Mouse (Mus musculus) liver, embryonic 14.5 days (tissue): ENCODE results near the gene Hoxa7. TPM values are rescaled to one million over a fixed set of nuclear protein-coding genes. Genes with fewer than 3 reads are reported as not detected.

Experiments used
- ATAC-seq: fragments of 200-750 bp; cut with Nextera tagmentation; 2 replicates; pipeline ENCODE4 v1.8.0; 2017; ENCODE audit warnings: moderate number of reproducible peaks, mild to moderate bottlenecking, moderate library complexity; ENCODE audit not compliant: insufficient read depth
- DNase-seq, 3 experiments: peaks; one replicate each; pipeline ENCODE4 v3.0.0-alpha.2; 2012 to 2013; ENCODE audit warnings: low read depth in 3 of 3, low spot score in 3 of 3
- H3K27ac ChIP-seq: fragments of 300-500 bp; sonication (generic); 2 replicates; pipeline ENCODE4 v1.5.1; 2014; ENCODE audit warnings: moderate library complexity, mild to moderate bottlenecking, control low read depth, inconsistent platforms
- H3K27me3 ChIP-seq: fragments of 300-500 bp; sonication (generic); 2 replicates; pipeline ENCODE4 v1.6.1; 2014; ENCODE audit warnings: mild to moderate bottlenecking, low read length, moderate library complexity; ENCODE audit not compliant: control insufficient read depth, insufficient read depth
- H3K36me3 ChIP-seq: fragments of 300-500 bp; sonication (generic); replicated peaks from 2 replicates; pipeline ENCODE4 v1.6.1; 2014; ENCODE audit warnings: low read depth; ENCODE audit not compliant: control insufficient read depth, insufficient read depth
- H3K4me1 ChIP-seq, 2 experiments: fragments of 200-500 bp in 1 of 2; fragments of 300-500 bp in 1 of 2; sonication (generic) in 1 of 2; replicated peaks; 2 replicates each; pipeline ENCODE4 v1.6.1; 2012 to 2014; ENCODE audit warnings: antibody characterized with exemption in 1 of 2, inconsistent platforms in 1 of 2, low read length in 1 of 2; ENCODE audit not compliant: control insufficient read depth in 2 of 2, insufficient read depth in 2 of 2
- H3K4me2 ChIP-seq: fragments of 300-500 bp; sonication (generic); 2 replicates; pipeline ENCODE4 v1.6.1; 2014; ENCODE audit warnings: low read depth, mild to moderate bottlenecking, control low read depth, moderate library complexity
- H3K4me3 ChIP-seq, 2 experiments: fragments of 200-500 bp in 1 of 2; fragments of 300-500 bp in 1 of 2; sonication (generic) in 1 of 2; 2 replicates each; pipeline ENCODE4 v1.5.1; 2012 to 2014; ENCODE audit warnings: low read depth in 2 of 2, low read length in 2 of 2, mild to moderate bottlenecking in 2 of 2, control low read depth in 1 of 2, inconsistent platforms in 1 of 2, moderate library complexity in 1 of 2; ENCODE audit not compliant: insufficient read depth in 1 of 2
- H3K9ac ChIP-seq: fragments of 300-500 bp; sonication (generic); replicated peaks from 2 replicates; pipeline ENCODE4 v1.6.1; 2014; ENCODE audit warnings: mild to moderate bottlenecking, control low read depth, moderate library complexity
- H3K9me3 ChIP-seq: fragments of 300-500 bp; sonication (generic); 2 replicates; pipeline ENCODE4 v1.6.1; 2016; ENCODE audit warnings: low read length, mixed read lengths; ENCODE audit not compliant: control insufficient read depth
- CTCF ChIP-seq: IDR thresholded peaks from 2 replicates; pipeline ENCODE4 v1.5.1; 2016; ENCODE audit warnings: antibody characterized with exemption, low read depth, control low read depth
- EP300 ChIP-seq: IDR thresholded peaks from 2 replicates; pipeline ENCODE4 v1.6.1; 2016; ENCODE audit warnings: antibody characterized with exemption, low read depth
- WGBS: fragments of 180-500 bp; shearing (Covaris S2); extraction: QIAGEN DNeasy Blood & Tissue Kit; methylation state at CpG from one replicate; pipeline ENCODE4 v1.1.7; 2014; ENCODE audit not compliant: insufficient replicate concordance; 5-methylcytosine and 5-hydroxymethylcytosine counted together
- polyA plus RNA-seq, 2 experiments: library from polyadenylated mRNA; depleted of rRNA in 1 of 2; stranded (reverse) in 1 of 2; unstranded in 1 of 2; fragments of >200 nt; fragmentation: Nextera tagmentation in 1 of 2; extraction: Ambion mirVana in 1 of 2; gene quantifications; 2 replicates each; pipeline versions ENCODE4 v1.2.1 to v1.2.3; 2012 to 2014

The Hoxa7 gene
- polyA plus RNA-seq, 2 experiments = 0.23 to 0.26 TPM

GRCm38 (mm10) chr6:52170898-52171223 lies 50.8 kb downstream of the Hoxa7 start:
- WGBS = 3% methylated on average over 5 of the region's 5 CpGs
- Histone ChIP-seq H3K4me3 (no peak overlapping the region), H3K4me1 (no peaks in the 10 kb centered on the region), H3K9me3 (no peaks in the 10 kb centered on the region), H3K27me3 (peaks cover 98% of the 10 kb centered on the region), H3K36me3 (no peaks in the 10 kb centered on the region), H3K4me2 (no peak overlapping the region), H3K9ac (no peak overlapping the region), H3K27ac (no peak overlapping the region)
- DNase-seq (no peak), ATAC-seq (no peak; the same call in 1 of the 2 replicates)
- no peak for TF ChIP-seq EP300
- no peak for TF ChIP-seq CTCF

- Histone ChIP-seq H3K9ac (no peak overlapping the region), H3K4me1 (no peaks in the 10 kb centered on the region), H3K4me2 (no peak overlapping the region), H3K27me3 (peaks cover 98% of the 10 kb centered on the region), H3K9me3 (no peaks in the 10 kb centered on the region), H3K4me3 (no peak overlapping the region), H3K36me3 (no peaks in the 10 kb centered on the region), H3K27ac (no peak overlapping the region)
- no peak for DNase-seq
- 10% methylated on average over 40 of the region's 40 CpGs for WGBS
- TF ChIP-seq CTCF (no peak), EP300 (no peak)
- peak; percentile 55; the same call in 1 of the 2 replicates for ATAC-seq
These were observed 51.3 kb downstream of the Hoxa7 start for GRCm38 (mm10) chr6:52170166-52170897.

- H3K4me2 ChIP-seq = no peak overlapping the region
- no peak overlapping the region for H3K27ac ChIP-seq
- ATAC-seq (no peak), DNase-seq (no peak)
- H3K9me3 ChIP-seq = no peaks in the 10 kb centered on the region
- H3K27me3 ChIP-seq = peaks cover 98% of the 10 kb centered on the region
- TF ChIP-seq EP300 = no peak
- no peak for TF ChIP-seq CTCF
- H3K4me1 ChIP-seq = no peaks in the 10 kb centered on the region
- H3K9ac ChIP-seq = no peak overlapping the region
- WGBS = 34% methylated on average over 16 of the region's 16 CpGs
- no peaks in the 10 kb centered on the region for H3K36me3 ChIP-seq
- no peak overlapping the region for H3K4me3 ChIP-seq
These were observed 52.0 kb downstream of the Hoxa7 start for GRCm38 (mm10) chr6:52169499-52170165.

DNA sequence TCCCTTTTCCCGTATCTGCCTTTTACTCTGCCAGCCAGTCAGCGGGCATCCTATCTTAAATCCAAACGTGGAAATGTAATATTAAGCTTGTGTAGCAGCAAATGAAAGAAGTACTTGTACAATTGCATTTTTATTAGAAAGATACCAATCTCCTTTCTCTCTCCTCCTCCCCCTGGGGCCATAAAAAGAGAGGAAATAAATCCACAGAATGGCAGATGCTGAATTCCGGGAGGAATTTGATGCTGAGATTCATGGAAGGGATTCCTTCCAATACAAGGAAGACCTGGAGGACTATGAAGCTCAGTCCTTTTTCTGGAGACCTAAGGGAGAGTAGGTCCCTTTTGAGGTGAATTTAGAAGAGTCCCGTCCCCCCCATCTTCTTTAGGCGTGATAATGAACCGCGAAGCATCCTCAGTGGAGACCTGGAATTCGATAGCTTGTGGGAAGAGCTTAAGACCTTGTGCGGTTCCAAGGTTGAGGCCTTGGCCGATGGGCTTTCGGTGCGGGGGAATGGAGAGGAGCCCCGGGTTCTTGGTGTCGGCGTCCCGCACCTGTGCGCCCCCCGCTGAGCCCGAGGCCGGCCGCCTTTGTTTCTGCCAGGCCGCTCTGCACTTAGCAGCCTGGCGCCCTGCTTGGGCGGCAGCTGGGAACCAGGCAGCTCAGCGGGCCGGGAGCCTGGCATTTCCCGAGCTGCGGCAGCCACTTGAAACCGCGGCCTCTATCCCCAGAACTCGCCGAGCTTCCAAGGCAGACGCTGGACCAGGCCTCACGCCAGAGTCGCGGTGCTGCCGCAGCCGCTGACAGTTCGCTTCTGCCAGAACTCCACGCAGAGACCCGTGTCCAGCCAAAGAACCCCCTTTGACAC lies 53.2 kb downstream of the Hoxa7 start:
- no peak overlapping the region for H3K4me2 ChIP-seq
- H3K27ac ChIP-seq = no peak overlapping the region
- H3K9me3 ChIP-seq = no peaks in the 10 kb centered on the region
- WGBS = 13% methylated on average over 42 of the region's 42 CpGs
- no peaks in the 10 kb centered on the region for H3K36me3 ChIP-seq
- no peaks in the 10 kb centered on the region for H3K4me1 ChIP-seq
- H3K27me3 ChIP-seq = peaks cover 98% of the 10 kb centered on the region
- ATAC-seq = no peak
- no peak overlapping the region for H3K4me3 ChIP-seq
- no peak overlapping the region for H3K9ac ChIP-seq
- no peak for DNase-seq
- no peak for TF ChIP-seq CTCF
- no peak for TF ChIP-seq EP300

DNA sequence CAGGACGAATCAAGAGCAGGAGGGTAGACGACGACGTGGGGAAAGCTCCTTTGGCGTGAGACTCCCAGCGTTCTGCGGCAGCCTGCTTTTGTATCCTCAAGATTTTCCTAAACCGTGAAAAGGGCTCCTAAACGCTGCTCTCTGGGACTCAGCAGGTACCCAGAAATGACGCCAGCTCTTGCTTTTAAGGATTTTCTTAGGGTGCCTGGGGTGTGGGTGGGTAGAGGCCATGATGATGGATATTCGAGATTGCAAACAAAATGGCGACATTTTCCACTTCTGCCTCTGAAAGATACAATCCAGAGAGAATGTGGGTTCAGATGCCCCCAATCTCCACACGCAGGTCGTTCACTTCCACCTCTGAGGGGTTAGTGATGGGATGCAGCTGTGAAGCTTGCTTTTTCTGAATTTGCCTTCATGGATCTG lies 53.9 kb downstream of the Hoxa7 start:
- no peak for ATAC-seq
- no peaks in the 10 kb centered on the region for H3K4me1 ChIP-seq
- H3K27me3 ChIP-seq = peaks cover 98% of the 10 kb centered on the region
- WGBS = 21% methylated on average over 14 of the region's 14 CpGs
- H3K27ac ChIP-seq = no peak overlapping the region
- TF ChIP-seq EP300 = no peak
- no peak for TF ChIP-seq CTCF
- H3K4me3 ChIP-seq = no peak overlapping the region
- H3K4me2 ChIP-seq = no peak overlapping the region
- no peaks in the 10 kb centered on the region for H3K9me3 ChIP-seq
- no peak for DNase-seq
- H3K36me3 ChIP-seq = no peaks in the 10 kb centered on the region
- H3K9ac ChIP-seq = no peak overlapping the region
